Mouse (Mus musculus): ENCODE measurements around the gene Akap3. TPM values are rescaled to one million over a fixed set of nuclear protein-coding genes. Genes with fewer than 3 reads are reported as not detected.

Gene Akap3
- not detected in 2 replicates for polyA plus RNA-seq (2016; fragmentation: Nextera tagmentation; extraction: Ambion mirVana)

- H3K9me3 ChIP-seq: no peaks in the 10 kb centered on the region
- H3K36me3 ChIP-seq: no peaks in the 10 kb centered on the region
- no peak within 1 kb of the TSS for H3K27ac ChIP-seq
- no peak within 1 kb of the TSS for H3K4me2 ChIP-seq
- H3K4me3 ChIP-seq (replicated peaks): no peak within 1 kb of the TSS
- H3K27me3 ChIP-seq: peaks cover 5% of the 10 kb centered on the region; the same call in 1 of the 2 replicates
- no peak for ATAC-seq (ENCODE audit: insufficient number of reproducible peaks, insufficient read depth, low FRiP score, low TSS enrichment, low read depth)
- H3K9ac ChIP-seq (replicated peaks): no peak within 1 kb of the TSS
- peaks cover 9% of the 10 kb centered on the region for H3K4me1 ChIP-seq (replicated peaks)
Measured at GRCm38 (mm10) chr6:126852881-126853280, at the start of gene Akap3. Gene Akap3 (plus strand): TSS chr6:126853098.

- Histone ChIP-seq H3K27ac (no peak overlapping the region), H3K36me3 (no peaks in the 10 kb centered on the region), H3K27me3 (no peaks in the 10 kb centered on the region), H3K4me3 (replicated peaks) (no peak overlapping the region), H3K4me1 (replicated peaks) (no peaks in the 10 kb centered on the region), H3K9ac (replicated peaks) (no peak overlapping the region), H3K4me2 (no peak overlapping the region), H3K9me3 (no peaks in the 10 kb centered on the region)
- ATAC-seq (ENCODE audit: insufficient number of reproducible peaks, insufficient read depth, low FRiP score, low TSS enrichment, low read depth): no peak
- WGBS: 83% methylated on average over 3 of the region's 3 CpGs
Measured at GRCm38 (mm10) chr6:126806783-126807182, 46.1 kb upstream of the Akap3 start.

- Histone ChIP-seq H3K9ac (replicated peaks) (no peak overlapping the region), H3K4me1 (replicated peaks) (no peaks in the 10 kb centered on the region), H3K4me2 (no peak overlapping the region), H3K4me3 (replicated peaks) (no peak overlapping the region), H3K27ac (no peak overlapping the region), H3K9me3 (no peaks in the 10 kb centered on the region), H3K27me3 (no peaks in the 10 kb centered on the region), H3K36me3 (no peaks in the 10 kb centered on the region)
- 76% methylated on average over 4 of the region's 4 CpGs for WGBS
- no peak for ATAC-seq (ENCODE audit: insufficient number of reproducible peaks, insufficient read depth, low FRiP score, low TSS enrichment, low read depth)
Measured at GRCm38 (mm10) chr6:126808134-126808533, 44.8 kb upstream of the Akap3 start.

GRCm38 (mm10) chr6:126808561-126808960 lies 44.3 kb upstream of the Akap3 start:
- Histone ChIP-seq H3K27me3 (no peaks in the 10 kb centered on the region), H3K9ac (replicated peaks) (no peak overlapping the region), H3K4me3 (replicated peaks) (no peak overlapping the region), H3K4me1 (replicated peaks) (no peaks in the 10 kb centered on the region), H3K4me2 (no peak overlapping the region), H3K9me3 (no peaks in the 10 kb centered on the region), H3K27ac (no peak overlapping the region), H3K36me3 (no peaks in the 10 kb centered on the region)
- no peak for ATAC-seq (ENCODE audit: insufficient number of reproducible peaks, insufficient read depth, low FRiP score, low TSS enrichment, low read depth)
- WGBS: 90% methylated on average over 8 of the region's 8 CpGs

- no peak for ATAC-seq (ENCODE audit: insufficient number of reproducible peaks, insufficient read depth, low FRiP score, low TSS enrichment, low read depth)
- WGBS: 83% methylated on average over 4 of the region's 4 CpGs
- no peaks in the 10 kb centered on the region for H3K9me3 ChIP-seq
- H3K27me3 ChIP-seq: no peaks in the 10 kb centered on the region
- H3K4me3 ChIP-seq (replicated peaks): no peak overlapping the region
- H3K36me3 ChIP-seq: no peaks in the 10 kb centered on the region
- H3K4me1 ChIP-seq (replicated peaks): no peaks in the 10 kb centered on the region
- no peak overlapping the region for H3K27ac ChIP-seq
- no peak overlapping the region for H3K9ac ChIP-seq (replicated peaks)
- no peak overlapping the region for H3K4me2 ChIP-seq
Measured at GRCm38 (mm10) chr6:126811481-126811880, 41.4 kb upstream of the Akap3 start.

GRCm38 (mm10) chr6:126815206-126815750 lies 37.6 kb upstream of the Akap3 start:
- ATAC-seq (ENCODE audit: insufficient number of reproducible peaks, insufficient read depth, low FRiP score, low TSS enrichment, low read depth): no peak
- no peaks in the 10 kb centered on the region for H3K27me3 ChIP-seq
- no peaks in the 10 kb centered on the region for H3K9me3 ChIP-seq
- H3K4me2 ChIP-seq: no peak overlapping the region
- no peak overlapping the region for H3K27ac ChIP-seq
- no peak overlapping the region for H3K9ac ChIP-seq (replicated peaks)
- WGBS: 73% methylated on average over 6 of the region's 6 CpGs
- H3K36me3 ChIP-seq: peaks cover 18% of the 10 kb centered on the region
- no peaks in the 10 kb centered on the region for H3K4me1 ChIP-seq (replicated peaks)
- H3K4me3 ChIP-seq (replicated peaks): no peak overlapping the region

GRCm38 (mm10) chr6:126816338-126816737 lies 36.6 kb upstream of the Akap3 start:
- Histone ChIP-seq H3K27ac (no peak overlapping the region), H3K9ac (replicated peaks) (no peak overlapping the region), H3K4me2 (no peak overlapping the region), H3K4me3 (replicated peaks) (no peak overlapping the region), H3K4me1 (replicated peaks) (no peaks in the 10 kb centered on the region), H3K36me3 (peaks cover 28% of the 10 kb centered on the region), H3K27me3 (no peaks in the 10 kb centered on the region), H3K9me3 (no peaks in the 10 kb centered on the region)
- 84% methylated on average over 8 of the region's 8 CpGs for WGBS
- ATAC-seq (ENCODE audit: insufficient number of reproducible peaks, insufficient read depth, low FRiP score, low TSS enrichment, low read depth): no peak

- H3K4me1 ChIP-seq (replicated peaks): no peaks in the 10 kb centered on the region
- H3K4me2 ChIP-seq: no peak overlapping the region
- H3K27me3 ChIP-seq: no peaks in the 10 kb centered on the region
- ATAC-seq (ENCODE audit: insufficient number of reproducible peaks, insufficient read depth, low FRiP score, low TSS enrichment, low read depth): no peak
- H3K27ac ChIP-seq: no peak overlapping the region
- H3K36me3 ChIP-seq: peaks cover 93% of the 10 kb centered on the region
- H3K4me3 ChIP-seq (replicated peaks): no peak overlapping the region
- H3K9me3 ChIP-seq: no peaks in the 10 kb centered on the region
- no peak overlapping the region for H3K9ac ChIP-seq (replicated peaks)
- 91% methylated on average over 3 of the region's 3 CpGs for WGBS
Measured at GRCm38 (mm10) chr6:126823087-126823486, 29.8 kb upstream of the Akap3 start.

- peaks cover 96% of the 10 kb centered on the region for H3K36me3 ChIP-seq
- 86% methylated on average over 8 of the region's 8 CpGs for WGBS
- no peak for ATAC-seq (ENCODE audit: insufficient number of reproducible peaks, insufficient read depth, low FRiP score, low TSS enrichment, low read depth)
Measured at GRCm38 (mm10) chr6:126836628-126837027, 16.3 kb upstream of the Akap3 start.

GRCm38 (mm10) chr6:126848712-126849704 lies 3.9 kb upstream of the Akap3 start, which contains the start of gene Ndufa9:
Gene Ndufa9 (minus strand): TSS chr6:126849136.
- peak within 1 kb of the TSS; percentile 88 for H3K9ac ChIP-seq (replicated peaks)
- H3K27me3 ChIP-seq: peaks cover 5% of the 10 kb centered on the region; the same call in 1 of the 2 replicates
- H3K4me1 ChIP-seq (replicated peaks): peaks cover 14% of the 10 kb centered on the region
- peak within 1 kb of the TSS; percentile 53; the same call in 1 of the 2 replicates for H3K27ac ChIP-seq
- 5% methylated on average over 46 of the region's 46 CpGs for WGBS
- peaks cover 6% of the 10 kb centered on the region; the same call in 1 of the 2 replicates for H3K36me3 ChIP-seq
- H3K4me3 ChIP-seq (replicated peaks): peak within 1 kb of the TSS; percentile 86
- peak; percentile 68; the same call in 1 of the 2 replicates for ATAC-seq (ENCODE audit: insufficient number of reproducible peaks, insufficient read depth, low FRiP score, low TSS enrichment, low read depth)
- H3K4me2 ChIP-seq: peak within 1 kb of the TSS; percentile 84
- no peaks in the 10 kb centered on the region for H3K9me3 ChIP-seq

More at GRCm38 (mm10) chr6:126836628-126837027, 16.3 kb upstream of the Akap3 start:
- no peak overlapping the region for H3K4me2 ChIP-seq
- no peaks in the 10 kb centered on the region for H3K9me3 ChIP-seq
- H3K9ac ChIP-seq (replicated peaks): no peak overlapping the region
- no peak overlapping the region for H3K27ac ChIP-seq
- no peaks in the 10 kb centered on the region for H3K27me3 ChIP-seq
- H3K4me3 ChIP-seq (replicated peaks): no peak overlapping the region
- no peaks in the 10 kb centered on the region for H3K4me1 ChIP-seq (replicated peaks)

GRCm38 (mm10) chr6:126877118-126877517 lies 24.2 kb downstream of the Akap3 start:
- Histone ChIP-seq H3K36me3 (no peaks in the 10 kb centered on the region), H3K4me1 (replicated peaks) (no peaks in the 10 kb centered on the region), H3K4me3 (replicated peaks) (no peak overlapping the region), H3K27ac (no peak overlapping the region), H3K4me2 (no peak overlapping the region), H3K9me3 (no peaks in the 10 kb centered on the region), H3K27me3 (peaks cover 7% of the 10 kb centered on the region), H3K9ac (replicated peaks) (no peak overlapping the region)
- no peak for ATAC-seq (ENCODE audit: insufficient number of reproducible peaks, insufficient read depth, low FRiP score, low TSS enrichment, low read depth)
- WGBS: 86% methylated on average over 8 of the region's 8 CpGs
